Mouse (Mus musculus) CH12.LX (cell line): Measurements from ENCODE around the gene Gm5105. TPM values are rescaled to one million over a fixed set of nuclear protein-coding genes. Genes with fewer than 3 reads are reported as not detected.

Source experiments
- DNase-seq: peaks from one replicate; pipeline ENCODE4 v3.0.0-alpha.2; 2013; ENCODE audit errors: extremely low read depth
- H3K27ac ChIP-seq: 2 replicates; pipeline ENCODE4 v1.5.1; 2012; ENCODE audit warnings: low read depth, mild to moderate bottlenecking, control low read depth, moderate library complexity; ENCODE audit not compliant: insufficient read depth
- H3K27me3 ChIP-seq: replicated peaks from 2 replicates; pipeline ENCODE3; 2012; ENCODE audit warnings: inconsistent platforms
- H3K36me3 ChIP-seq, 2 experiments: replicated peaks in 1 of 2; 2 replicates each; pipeline versions ENCODE3 to v1.6.1; 2012; ENCODE audit warnings: inconsistent platforms in 1 of 2, low read length in 1 of 2, mild to moderate bottlenecking in 1 of 2, mixed read lengths in 1 of 2, moderate library complexity in 1 of 2; ENCODE audit not compliant: control insufficient read depth in 1 of 2, insufficient read depth in 1 of 2
- H3K4me1 ChIP-seq, 2 experiments: 2 replicates each; pipeline ENCODE4 v1.6.1; 2012; ENCODE audit warnings: inconsistent platforms in 1 of 2, moderate library complexity in 1 of 2; ENCODE audit not compliant: insufficient read depth in 2 of 2, control insufficient read depth in 1 of 2
- H3K4me2 ChIP-seq: 2 replicates; pipeline ENCODE4 v1.6.1; 2012; ENCODE audit warnings: low read depth, mild to moderate bottlenecking, control low read depth; ENCODE audit not compliant: poor library complexity, insufficient read depth, severe bottlenecking
- H3K4me3 ChIP-seq, 3 experiments: fragments of 150-350 bp in 1 of 3; sonication (generic) in 1 of 3; replicated peaks in 1 of 3; 2 replicates each; pipeline versions ENCODE3 to v1.5.1; 2011 to 2012; ENCODE audit warnings: low read depth in 2 of 3, low read length in 2 of 3, mild to moderate bottlenecking in 2 of 3, moderate library complexity in 2 of 3, control low read depth in 1 of 3, improper control_type of control experiment in 1 of 3, inconsistent platforms in 1 of 3, mixed read lengths in 1 of 3; ENCODE audit not compliant: poor library complexity in 1 of 3
- H3K79me2 ChIP-seq: replicated peaks from 2 replicates; pipeline ENCODE4 v1.6.1; 2012; ENCODE audit warnings: mild to moderate bottlenecking, moderate library complexity; ENCODE audit not compliant: control insufficient read depth, poor library complexity, insufficient read depth, severe bottlenecking; ENCODE audit errors: extremely low read depth
- H3K9ac ChIP-seq: 2 replicates; pipeline ENCODE4 v1.6.1; 2012; ENCODE audit warnings: low read depth, mild to moderate bottlenecking, control low read depth, moderate library complexity; ENCODE audit not compliant: insufficient read depth
- H3K9me3 ChIP-seq: replicated peaks from 2 replicates; pipeline ENCODE3; 2012; ENCODE audit warnings: low read length, inconsistent platforms, mixed read lengths
- CHD2 ChIP-seq: IDR thresholded peaks from 2 replicates; pipeline ENCODE4 v1.6.1; 2011; ENCODE audit warnings: low read length, improper control_type of control experiment
- ELF1 ChIP-seq: IDR thresholded peaks from 2 replicates; pipeline ENCODE4 v1.6.1; 2014; ENCODE audit warnings: low read depth, mild to moderate bottlenecking, inconsistent platforms, low read length, improper control_type of control experiment
- EP300 ChIP-seq: IDR thresholded peaks from 2 replicates; pipeline ENCODE4 v1.6.1; 2011; ENCODE audit warnings: low read length, improper control_type of control experiment
- ETS1 ChIP-seq: conservative IDR thresholded peaks from 2 replicates; pipeline ENCODE4 v1.6.1; 2012; ENCODE audit warnings: low read depth, mild to moderate bottlenecking, inconsistent platforms, low read length, improper control_type of control experiment, moderate library complexity
- HCFC1 ChIP-seq: IDR thresholded peaks from 2 replicates; pipeline ENCODE4 v1.6.1; 2012; ENCODE audit warnings: low read depth, mild to moderate bottlenecking, inconsistent platforms, low read length, improper control_type of control experiment
- IRF4 ChIP-seq: IDR thresholded peaks from 2 replicates; pipeline ENCODE4 v1.6.1; 2014; ENCODE audit warnings: low read depth, mild to moderate bottlenecking, inconsistent platforms, low read length, improper control_type of control experiment
- JUND ChIP-seq: conservative IDR thresholded peaks from 2 replicates; pipeline ENCODE4 v1.6.1; 2011; ENCODE audit warnings: low read depth, low read length, improper control_type of control experiment
- KAT2A ChIP-seq: IDR thresholded peaks from 2 replicates; pipeline ENCODE4 v1.6.1; 2012; ENCODE audit warnings: low read length, improper control_type of control experiment, inconsistent platforms; ENCODE audit not compliant: insufficient replicate concordance
- MAX ChIP-seq: IDR thresholded peaks from 2 replicates; pipeline ENCODE4 v1.6.1; 2011; ENCODE audit warnings: low read length, improper control_type of control experiment
- MEF2A ChIP-seq: IDR thresholded peaks from 2 replicates; pipeline ENCODE4 v1.6.1; 2014; ENCODE audit warnings: low read depth, mild to moderate bottlenecking, inconsistent platforms, low read length, improper control_type of control experiment, borderline replicate concordance
- MXI1 ChIP-seq: IDR thresholded peaks from 2 replicates; pipeline ENCODE4 v1.6.1; 2011; ENCODE audit warnings: mild to moderate bottlenecking, low read depth, low read length, improper control_type of control experiment
- MYC ChIP-seq: IDR thresholded peaks from 2 replicates; pipeline ENCODE4 v1.6.1; 2011; ENCODE audit warnings: low read depth, mild to moderate bottlenecking, improper control_type of control experiment, low read length
- NELFE ChIP-seq: IDR thresholded peaks from 2 replicates; pipeline ENCODE4 v1.6.1; 2011; ENCODE audit warnings: low read depth, low read length, improper control_type of control experiment
- PAX5 ChIP-seq: IDR thresholded peaks from 2 replicates; pipeline ENCODE4 v1.6.1; 2012; ENCODE audit warnings: low read length, inconsistent platforms, mixed read lengths
- POLR2A ChIP-seq: IDR thresholded peaks from 2 replicates; pipeline ENCODE4 v1.6.1; 2011; ENCODE audit warnings: low read depth, mild to moderate bottlenecking, improper control_type of control experiment, low read length
- RAD21 ChIP-seq: IDR thresholded peaks from 2 replicates; pipeline ENCODE4 v1.6.1; 2011; ENCODE audit warnings: low read depth, mild to moderate bottlenecking, low read length, improper control_type of control experiment, moderate library complexity
- RCOR1 ChIP-seq: conservative IDR thresholded peaks from 2 replicates; pipeline ENCODE4 v1.6.1; 2012; ENCODE audit warnings: low read depth, mild to moderate bottlenecking, inconsistent platforms, low read length, improper control_type of control experiment
- SMC3 ChIP-seq: IDR thresholded peaks from 2 replicates; pipeline ENCODE4 v1.6.1; 2011; ENCODE audit warnings: low read depth, low read length, improper control_type of control experiment
- TBP ChIP-seq: conservative IDR thresholded peaks from 2 replicates; pipeline ENCODE4 v1.6.1; 2011; ENCODE audit warnings: low read depth, low read length, improper control_type of control experiment
- UBTF ChIP-seq: IDR thresholded peaks from 2 replicates; pipeline ENCODE4 v1.6.1; 2012; ENCODE audit warnings: low read depth, mild to moderate bottlenecking, inconsistent platforms, low read length, improper control_type of control experiment, moderate library complexity
- USF2 ChIP-seq: conservative IDR thresholded peaks from 2 replicates; pipeline ENCODE4 v1.6.1; 2011; ENCODE audit warnings: low read depth, low read length, improper control_type of control experiment
- ZKSCAN1 ChIP-seq: IDR thresholded peaks from 2 replicates; pipeline ENCODE4 v1.6.1; 2012; ENCODE audit warnings: low read depth, inconsistent platforms, low read length, improper control_type of control experiment, borderline replicate concordance
- ZMIZ1 ChIP-seq: IDR thresholded peaks from 2 replicates; pipeline ENCODE4 v1.6.1; 2012; ENCODE audit warnings: low read depth, mild to moderate bottlenecking, inconsistent platforms, low read length, improper control_type of control experiment
- ZNF384 ChIP-seq: IDR thresholded peaks from 2 replicates; pipeline ENCODE4 v1.6.1; 2012; ENCODE audit warnings: low read depth, low read length, improper control_type of control experiment, inconsistent platforms
- dilution Hi-C: fragments of 300-500 bp; cut with MboI; formaldehyde crosslinking; loops from 2 replicates; pipeline ENCODE4 v1.14.3; 2020; ENCODE audit warnings: low sequenced_read_pairs; ENCODE audit not compliant: extremely low pct_unique_long_range_greater_than_20kb, extremely low pct_ligation_motif_present
- in situ Hi-C: fragments of 300-500 bp; cut with MboI; formaldehyde crosslinking; loops from 3 replicates; pipeline ENCODE4 v1.14.3; 2019; ENCODE audit warnings: low sequenced_read_pairs, low pct_ligation_motif_present, low pct_unique_long_range_greater_than_20kb, mixed read lengths
- polyA plus RNA-seq: library from polyadenylated mRNA; unstranded; fragments of >175 nt; gene quantifications from 2 replicates; pipeline ENCODE4 v1.2.1, GENCODE M21; 2012; ENCODE audit warnings: low read depth; ENCODE audit not compliant: insufficient read length
- total RNA-seq, 2 experiments: library from RNA; depleted of rRNA; stranded (reverse); fragments of 300-350 nt in 1 of 2; fragments of >200 nt in 1 of 2; gene quantifications; 2 replicates each; pipeline ENCODE4 v1.2.3; 2012 to 2014

Gene Gm5105
- total and polyA plus RNA-seq, 3 experiments, result 0.13 TPM; not detected in 2

GRCm38 (mm10) chr3:138095718-138096117, 28.5 kb upstream of the Gm5105 start:
- in situ Hi-C loops (no loop called here), dilution Hi-C loops (no loop called here)
- Histone ChIP-seq H3K36me3 (peaks cover 2 to 5% of the 10 kb centered on the region in 2 experiments), H3K4me2 (no peak overlapping the region), H3K9me3 (no peaks in the 10 kb centered on the region), H3K4me3 (no peak overlapping the region), H3K27me3 (no peaks in the 10 kb centered on the region), H3K27ac (no peak overlapping the region), H3K79me2 (no peaks in the 10 kb centered on the region), H3K4me1 (no peaks in the 10 kb centered on the region; a peak in 1 of 4 replicates), H3K9ac (no peak overlapping the region)
- TF ChIP-seq USF2 (no peak), ELF1 (no peak), RAD21 (no peak), UBTF (no peak), POLR2A (no peak), MAX (no peak), CHD2 (no peak), JUND (no peak), KAT2A (no peak), RCOR1 (no peak), PAX5 (no peak), MXI1 (no peak), IRF4 (no peak), ETS1 (no peak), ZNF384 (no peak), ZMIZ1 (no peak)
- no peak for DNase-seq

DNA sequence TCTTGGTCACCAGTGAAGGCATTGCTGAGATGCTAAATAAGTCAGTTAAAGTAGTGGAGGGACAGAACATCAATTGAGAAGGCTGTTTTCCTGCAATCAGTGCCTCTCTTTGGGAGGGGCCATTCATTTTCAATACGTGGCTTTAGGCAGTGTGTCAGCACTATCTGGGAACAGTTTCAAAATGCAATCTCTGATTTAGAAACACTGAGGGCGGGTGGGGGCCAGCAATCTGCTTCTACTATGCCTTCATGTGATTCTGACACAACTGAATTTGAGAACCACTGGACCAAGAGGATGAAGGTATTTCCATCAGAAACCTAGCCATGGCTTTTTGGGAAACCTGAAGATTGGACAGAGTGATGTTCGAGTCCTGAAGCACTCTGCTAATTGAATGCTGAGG, 28.1 kb upstream of the Gm5105 start:
- Histone ChIP-seq H3K4me1 (no peaks in the 10 kb centered on the region; a peak in 1 of 4 replicates), H3K27ac (no peak overlapping the region), H3K36me3 (peaks cover 2 to 5% of the 10 kb centered on the region in 2 experiments), H3K9me3 (no peaks in the 10 kb centered on the region)
- dilution Hi-C loops, result no loop called here
- TF ChIP-seq HCFC1 (no peak), RCOR1 (no peak), MEF2A (no peak), ZKSCAN1 (no peak), POLR2A (no peak), MYC (no peak), TBP (no peak), IRF4 (no peak), NELFE (no peak), SMC3 (no peak), CHD2 (no peak), ETS1 (no peak), KAT2A (no peak), EP300 (no peak)
- TF ChIP-seq, all 38 proteins: peak for 0
- in situ Hi-C loops, result no loop called here
- no peak overlapping the region for H3K9ac ChIP-seq
- H3K4me3 ChIP-seq, result no peak overlapping the region
- no peak overlapping the region for H3K4me2 ChIP-seq
- no peaks in the 10 kb centered on the region for H3K79me2 ChIP-seq
- no peaks in the 10 kb centered on the region for H3K27me3 ChIP-seq
- no peak for DNase-seq
